Mouse (Mus musculus) bone marrow, adult 2 months (tissue): Measurements from ENCODE around the gene Gpr108.
A peak's percentile ranks its signal among the peaks of the same experiment; 100 is the strongest.

ENCODE experiments used
- CTCF ChIP-seq: fragments of 200-500 bp; IDR thresholded peaks from 2 replicates; pipeline ENCODE4 v1.5.1; 2011; ENCODE audit warnings: low read length, control low read depth; ENCODE audit not compliant: control insufficient read depth, insufficient read depth
- POLR2A ChIP-seq: fragments of 200-500 bp; IDR thresholded peaks from 2 replicates; pipeline ENCODE4 v1.6.1; 2011; ENCODE audit warnings: low read depth, mild to moderate bottlenecking, control low read depth, low read length, borderline replicate concordance; ENCODE audit not compliant: control insufficient read depth

DNA sequence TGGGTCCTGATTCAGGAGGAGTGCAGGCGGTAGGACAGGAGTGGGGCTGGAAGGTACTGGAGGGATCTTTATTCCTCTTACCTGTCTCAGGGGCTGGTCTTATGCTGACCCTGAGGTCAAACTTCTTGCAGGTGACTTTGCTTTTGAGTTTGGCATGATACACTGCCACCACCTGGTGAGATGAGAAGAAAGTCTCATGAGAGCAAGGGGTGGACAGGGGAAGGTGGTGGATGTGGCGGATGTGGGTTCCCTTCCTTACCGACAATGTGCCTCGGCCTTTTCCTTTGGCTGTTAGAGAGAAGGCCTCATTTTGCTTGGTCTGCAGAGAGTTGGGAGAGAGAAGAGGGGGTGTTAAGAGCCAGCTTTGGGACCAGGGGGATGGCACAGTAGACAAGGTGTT, 38.9 kb downstream of the Gpr108 start:
- peak; percentile 50 for TF ChIP-seq CTCF
- TF ChIP-seq POLR2A = no peak
